Mouse (Mus musculus) heart, postnatal 0 days (tissue): Measurements from ENCODE around the gene Mtmr12.

Experiments used
- CTCF ChIP-seq: IDR thresholded peaks from 2 replicates; pipeline ENCODE4 v1.5.1; 2016; ENCODE audit warnings: antibody characterized with exemption, control low read depth, low read depth
- EP300 ChIP-seq: IDR thresholded peaks from 2 replicates; pipeline ENCODE4 v1.6.1; 2016; ENCODE audit warnings: antibody characterized with exemption, low read depth

- TF ChIP-seq CTCF (no peak), EP300 (no peak)
These were observed 24.9 kb downstream of the Mtmr12 start for GRCm38 (mm10) chr15:12229603-12230242.
